Mouse (Mus musculus) liver, adult (tissue): Measurements from ENCODE around the gene Tet3.

Experiments used
- GATA4 ChIP-seq: IDR thresholded peaks from 2 replicates; pipeline ENCODE4 v1.6.1; 2014; ENCODE audit warnings: mild to moderate bottlenecking, low read length; ENCODE audit not compliant: insufficient replicate concordance

Tet3 gene

GRCm38 (mm10) chr6:83321927-83322326 lies 137.0 kb downstream of the Tet3 start:
- no peak for TF ChIP-seq GATA4

- no peak for TF ChIP-seq GATA4
These were observed 141.7 kb downstream of the Tet3 start for GRCm38 (mm10) chr6:83317108-83317741.

DNA sequence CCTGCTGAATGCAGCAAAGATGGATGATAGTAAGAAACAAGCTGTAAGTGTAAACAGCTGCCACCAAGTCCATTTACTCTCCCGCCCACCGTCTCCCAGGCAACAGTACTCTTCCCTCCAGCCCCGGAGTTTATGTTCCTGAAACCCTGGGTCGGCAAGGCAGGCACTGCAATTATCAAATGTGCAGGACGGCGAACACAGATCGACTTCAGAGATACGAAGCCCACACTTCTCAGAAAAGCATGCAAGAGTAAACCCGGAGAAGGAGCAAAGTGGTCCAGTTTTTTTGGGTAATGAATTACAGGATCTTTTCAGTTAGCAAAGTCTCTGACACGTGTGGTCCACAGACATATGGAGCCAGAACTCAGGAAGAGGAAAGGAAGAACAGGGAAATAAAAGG lies 142.9 kb downstream of the Tet3 start:
- no peak for TF ChIP-seq GATA4

- TF ChIP-seq GATA4 = no peak
These were observed 143.6 kb downstream of the Tet3 start for GRCm38 (mm10) chr6:83315293-83315692.

DNA sequence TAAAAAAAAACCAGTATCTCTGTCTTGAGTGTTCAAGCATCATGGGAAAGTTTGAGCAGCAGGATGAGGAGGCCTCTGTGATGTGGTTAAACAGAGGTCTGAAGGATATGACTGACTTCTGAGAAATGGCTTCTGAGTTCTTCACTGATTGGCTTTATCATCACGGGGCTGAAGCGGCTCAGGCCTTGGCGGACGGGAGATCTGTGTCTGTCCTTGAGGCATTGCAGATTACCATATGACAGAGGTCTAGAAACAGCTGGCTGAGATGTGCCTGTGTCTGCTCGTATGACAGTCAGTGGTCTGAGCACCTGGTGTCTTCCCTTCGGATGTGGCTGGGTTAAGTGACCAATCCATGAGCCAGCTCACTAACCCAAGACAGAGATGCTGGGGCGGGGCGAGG lies 146.4 kb downstream of the Tet3 start:
- no peak for TF ChIP-seq GATA4
